Mouse (Mus musculus) MEL (cell line): Measurements from ENCODE around the gene Phxr2.

Source experiments
- BHLHE40 ChIP-seq: IDR thresholded peaks from 2 replicates; pipeline ENCODE4 v1.6.1; 2012; ENCODE audit warnings: low read depth, mild to moderate bottlenecking, inconsistent platforms, low read length, improper control_type of control experiment, borderline replicate concordance
- CTCF ChIP-seq, 3 experiments: IDR thresholded peaks in 2 of 3; conservative IDR thresholded peaks in 1 of 3; 2 replicates each; pipeline ENCODE4 v1.5.1; 2011 to 2012; ENCODE audit warnings: low read length in 3 of 3, low read depth in 2 of 3, mild to moderate bottlenecking in 2 of 3, improper control_type of control experiment in 1 of 3, inconsistent platforms in 1 of 3, mixed read lengths in 1 of 3, moderate library complexity in 1 of 3; ENCODE audit not compliant: control insufficient read depth in 1 of 3, insufficient read depth in 1 of 3, poor library complexity in 1 of 3, severe bottlenecking in 1 of 3
- ELF1 ChIP-seq: IDR thresholded peaks from 2 replicates; pipeline ENCODE4 v1.6.1; 2014; ENCODE audit warnings: low read depth, mild to moderate bottlenecking, inconsistent platforms, low read length, improper control_type of control experiment, moderate library complexity
- EP300 ChIP-seq, 2 experiments: IDR thresholded peaks; 2 replicates each; pipeline ENCODE4 v1.6.1; 2011; ENCODE audit warnings: improper control_type of control experiment in 2 of 2, low read length in 2 of 2, low read depth in 1 of 2, mild to moderate bottlenecking in 1 of 2
- POLR2AphosphoS2 ChIP-seq: IDR thresholded peaks from 2 replicates; pipeline ENCODE4 v1.6.1; 2011; ENCODE audit warnings: low read length, improper control_type of control experiment
- POLR2AphosphoS5 ChIP-seq: IDR thresholded peaks from 2 replicates; pipeline ENCODE4 v1.6.1; 2012; ENCODE audit warnings: low read depth, borderline replicate concordance, mild to moderate bottlenecking, inconsistent platforms, low read length, moderate library complexity, mixed read lengths
- SMC3 ChIP-seq: IDR thresholded peaks from 2 replicates; pipeline ENCODE4 v1.6.1; 2011; ENCODE audit warnings: low read depth, low read length, improper control_type of control experiment
- USF2 ChIP-seq, 2 experiments: IDR thresholded peaks; 2 replicates each; pipeline ENCODE4 v1.6.1; 2011 to 2012; ENCODE audit warnings: improper control_type of control experiment in 2 of 2, low read length in 2 of 2, borderline replicate concordance in 1 of 2, inconsistent platforms in 1 of 2, low read depth in 1 of 2, mild to moderate bottlenecking in 1 of 2; ENCODE audit not compliant: insufficient read depth in 1 of 2

- TF ChIP-seq EP300 (IDR thresholded peaks at IDR 0.05; ENCODE audit: low read depth in 1 of 2, low read length in 2 of 2) (no peak), SMC3 (peak; percentile 37; the same call in 1 of the 2 replicates), POLR2AphosphoS5 (no peak), ELF1 (no peak), USF2 (IDR thresholded peaks at IDR 0.05; ENCODE audit: borderline replicate concordance in 1 of 2, insufficient read depth in 1 of 2, low read depth in 1 of 2, low read length in 2 of 2) (no peak), POLR2AphosphoS2 (no peak), BHLHE40 (no peak), CTCF (IDR thresholded peaks at IDR 0.05 in 2 of 3, conservative IDR thresholded peaks at IDR 0.05 in 1 of 3; ENCODE audit: control insufficient read depth in 1 of 3, insufficient read depth in 1 of 3, low read depth in 2 of 3, low read length in 3 of 3, poor library complexity in 1 of 3, severe bottlenecking in 1 of 3) (peak; percentile 33 to 57 (median 42); a peak in 5 of 6 replicates)
Measured at GRCm38 (mm10) chr10:99097374-99097773, 28.8 kb downstream of the Phxr2 start.
